Mouse (Mus musculus) E14TG2a.4 (cell line): ENCODE results near the gene Tdgf1.

Source experiments
- CTCF ChIP-seq: conservative IDR thresholded peaks from 2 replicates; pipeline ENCODE4 v1.5.1; 2014; ENCODE audit warnings: low read length
- NANOG ChIP-seq: IDR thresholded peaks from 2 replicates; pipeline ENCODE4 v1.6.1; 2014; ENCODE audit warnings: borderline replicate concordance, low read length, mixed read lengths
- POU5F1 ChIP-seq: IDR thresholded peaks from 2 replicates; pipeline ENCODE4 v1.6.1; 2014; ENCODE audit warnings: low read length, borderline replicate concordance

DNA sequence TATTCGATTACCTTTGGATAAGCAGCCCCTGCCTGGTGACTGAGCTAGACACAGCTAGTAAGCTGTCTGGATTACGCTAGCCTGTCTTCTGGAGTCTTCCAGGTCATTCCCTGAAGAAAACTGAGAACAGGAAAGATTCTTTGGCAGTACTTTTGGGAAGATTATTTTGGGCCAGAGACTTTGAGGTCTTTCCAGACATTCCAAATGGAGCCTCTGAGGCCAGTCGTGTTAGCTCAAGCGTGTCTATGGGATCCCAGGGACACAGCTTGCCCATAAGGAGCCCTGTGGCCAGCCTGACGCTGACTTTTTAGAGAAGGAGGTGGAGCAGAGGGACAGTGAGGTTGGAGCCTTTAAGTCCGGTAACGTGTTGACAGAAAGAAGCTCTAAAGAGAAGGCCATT is 10.0 kb downstream of the Tdgf1 start:
- no peak for TF ChIP-seq CTCF
- TF ChIP-seq NANOG = no peak
- TF ChIP-seq POU5F1 = no peak
